Mouse (Mus musculus): ENCODE data around the gene Trmt1.

Trmt1 gene

GRCm38 (mm10) chr8:84734680-84735079, 48.6 kb downstream of the Trmt1 start:
- no peak for DNase-seq

- DNase-seq: no peak
Measured at GRCm38 (mm10) chr8:84735597-84735996, 49.5 kb downstream of the Trmt1 start.

GRCm38 (mm10) chr8:84736521-84736920, 50.4 kb downstream of the Trmt1 start:
- DNase-seq: no peak

- peak; percentile 89 for DNase-seq
Measured at GRCm38 (mm10) chr8:84737608-84738007, 51.5 kb downstream of the Trmt1 start.

- no peak for DNase-seq
Measured at GRCm38 (mm10) chr8:84738266-84738665, 52.2 kb downstream of the Trmt1 start.

- DNase-seq: no peak
Measured at GRCm38 (mm10) chr8:84738715-84739400, 52.8 kb downstream of the Trmt1 start.

GRCm38 (mm10) chr8:84739401-84739742, 53.3 kb downstream of the Trmt1 start:
- DNase-seq: no peak

- no peak for DNase-seq
Measured at GRCm38 (mm10) chr8:84740895-84741843, 55.1 kb downstream of the Trmt1 start.

GRCm38 (mm10) chr8:84742171-84743053, 56.3 kb downstream of the Trmt1 start:
- no peak for DNase-seq

- DNase-seq: no peak
Measured at GRCm38 (mm10) chr8:84743054-84743415, 56.9 kb downstream of the Trmt1 start.

- DNase-seq: no peak
Measured at GRCm38 (mm10) chr8:84743517-84744420, 57.7 kb downstream of the Trmt1 start.

- no peak for DNase-seq
Measured at GRCm38 (mm10) chr8:84745032-84745925, 59.2 kb downstream of the Trmt1 start.
